Mouse (Mus musculus): Measurements from ENCODE around the gene Krtap28-13. TPM values are rescaled to one million over a fixed set of nuclear protein-coding genes. Genes with fewer than 3 reads are reported as not detected.
A peak's percentile ranks its signal among the peaks of the same experiment; 100 is the strongest.

Gene Krtap28-13
- total RNA-seq (2021): not detected
- long read RNA-seq, experiment 1: 0 reads
- long read RNA-seq, experiment 2: 0 reads

- no peak for DNase-seq
Measured at GRCm38 (mm10) chr1:83060643-83061042, at the start of gene Krtap28-13. Krtap28-13 (plus strand) TSS chr1:83060930.

- no peak for DNase-seq
Measured at GRCm38 (mm10) chr1:83014477-83014876, 46.3 kb upstream of the Krtap28-13 start.

- no peak for DNase-seq
Measured at GRCm38 (mm10) chr1:83015329-83015879, 45.3 kb upstream of the Krtap28-13 start.

- no peak for DNase-seq
Measured at GRCm38 (mm10) chr1:83016556-83016955, 44.2 kb upstream of the Krtap28-13 start.

GRCm38 (mm10) chr1:83031950-83032349 lies 28.8 kb upstream of the Krtap28-13 start:
- no peak for DNase-seq

- DNase-seq: no peak
Measured at GRCm38 (mm10) chr1:83032508-83032907, 28.2 kb upstream of the Krtap28-13 start.

- no peak for DNase-seq
Measured at GRCm38 (mm10) chr1:83034509-83034908, 26.2 kb upstream of the Krtap28-13 start.

GRCm38 (mm10) chr1:83036892-83037667 lies 23.6 kb upstream of the Krtap28-13 start:
- DNase-seq: no peak

- peak; percentile 24 to 51 for DNase-seq
Measured at GRCm38 (mm10) chr1:83038109-83038672, 22.5 kb upstream of the Krtap28-13 start, which contains the start of gene Slc19a3. Slc19a3 (minus strand) TSS chr1:83038448.

- no peak for DNase-seq
Measured at GRCm38 (mm10) chr1:83039080-83039479, 21.6 kb upstream of the Krtap28-13 start.

GRCm38 (mm10) chr1:83042380-83042779 lies 18.4 kb upstream of the Krtap28-13 start, which contains the start of gene Krtap28-10:
Krtap28-10 (minus strand) TSS chr1:83042480.
- DNase-seq: no peak

GRCm38 (mm10) chr1:83044882-83045427 lies 15.8 kb upstream of the Krtap28-13 start, which contains the start of gene Gm47969:
Gm47969 (plus strand) TSS chr1:83044932.
- no peak for DNase-seq

GRCm38 (mm10) chr1:83058481-83058880 lies 2.2 kb upstream of the Krtap28-13 start:
- no peak for DNase-seq

GRCm38 (mm10) chr1:83059278-83059677 lies 1.5 kb upstream of the Krtap28-13 start, which contains the start of gene A030005K14Rik:
A030005K14Rik (minus strand) TSS chr1:83059378.
- no peak for DNase-seq

GRCm38 (mm10) chr1:83064851-83065250 lies 4.1 kb downstream of the Krtap28-13 start:
- DNase-seq: peak in 1 of 2 experiments; percentile 41

- no peak for DNase-seq
Measured at GRCm38 (mm10) chr1:83066577-83066976, 5.8 kb downstream of the Krtap28-13 start.

- no peak for DNase-seq
Measured at GRCm38 (mm10) chr1:83067205-83067604, 6.5 kb downstream of the Krtap28-13 start.

GRCm38 (mm10) chr1:83075526-83076189 lies 14.9 kb downstream of the Krtap28-13 start:
- no peak for DNase-seq

GRCm38 (mm10) chr1:83076190-83076917 lies 15.6 kb downstream of the Krtap28-13 start:
- peak in 1 of 2 experiments; percentile 30 for DNase-seq

- no peak for DNase-seq
Measured at GRCm38 (mm10) chr1:83077016-83077415, 16.3 kb downstream of the Krtap28-13 start.

GRCm38 (mm10) chr1:83084790-83085189 lies 24.1 kb downstream of the Krtap28-13 start:
- no peak for DNase-seq

Data from heart, adult 18-20 months (tissue).